Comparison of ENCODE assay signal across 10 mouse cellular contexts in genomic region chr10:25295836-25296235, GRCm38 (mm10). TPM values are rescaled to one million over a fixed set of nuclear protein-coding genes. Genes with fewer than 3 reads are reported as not detected.
DNase-seq lines count a peak whose midpoint lies in the region; ATAC-seq and TF ChIP-seq lines count a peak whose summit lies in the region.
"Had no signal": no experiment of that assay in that cellular context is flagged by ENCODE, and none has a peak within 500 bp of the region (broad histone marks: within the 10 kb centered on the region; RNA-seq: fewer than 3 reads in every experiment).

No protein-coding gene starts in this region.

- no peaks in the 10 kb centered on the region for H3K9me3 ChIP-seq in kidney, postnatal 0 days (replicated peaks; ENCODE audit: low read length)
- no peaks in the 10 kb centered on the region for H3K9me3 ChIP-seq in stomach, embryonic 15.5 days
- H3K9me3 ChIP-seq: hindbrain, embryonic 13.5 days had no signal

- H3K4me3 ChIP-seq in kidney, postnatal 0 days (replicated peaks; ENCODE audit: low read depth, low read length) = no peak overlapping the region
- H3K4me3 ChIP-seq in testis, adult 2 months (ENCODE audit: control insufficient read depth, low read depth, low read length) = no peak overlapping the region
- H3K4me3 ChIP-seq in stomach, embryonic 15.5 days (replicated peaks) = no peak overlapping the region

- H3K27me3 ChIP-seq in kidney, postnatal 0 days (ENCODE audit: insufficient read depth, low read length) = no peaks in the 10 kb centered on the region
- H3K27me3 ChIP-seq in testis, adult 2 months (ENCODE audit: control insufficient read depth, insufficient read depth, low read length) = no peaks in the 10 kb centered on the region
- no peaks in the 10 kb centered on the region for H3K27me3 ChIP-seq in stomach, embryonic 15.5 days (replicated peaks)
- H3K27me3 ChIP-seq: hindbrain, embryonic 13.5 days had no signal

- no peak for ATAC-seq in kidney, postnatal 0 days (replicated peaks; ENCODE audit: low FRiP score, low read depth)
- ATAC-seq in stomach, embryonic 15.5 days (ENCODE audit: insufficient read depth, low FRiP score, low read depth) = no peak

- TF ChIP-seq CTCF in kidney, postnatal 0 days (IDR thresholded peaks at IDR 0.05; ENCODE audit: low read depth) = no peak
- TF ChIP-seq CTCF in testis, adult 2 months (IDR thresholded peaks at IDR 0.05; ENCODE audit: control insufficient read depth, insufficient read depth, insufficient replicate concordance, low read depth, low read length) = no peak

- DNase-seq in heart, adult 11 months = peak; percentile 82
- no peak for DNase-seq in heart, adult 9 months (ENCODE audit: low spot score in 2 of 2)
- DNase-seq in kidney, postnatal 0 days (ENCODE audit: low spot score) = no peak
- no peak for DNase-seq in kidney, adult 9 months
- no peak for DNase-seq in testis, postnatal 10 days (ENCODE audit: low spot score)
- no peak for DNase-seq in gastrocnemius, postnatal 10 days
- DNase-seq: adrenal gland, postnatal 25 days had no signal

- no peak overlapping the region for H3K9ac ChIP-seq in kidney, postnatal 0 days (ENCODE audit: low read depth, low read length)
- H3K9ac ChIP-seq in stomach, embryonic 15.5 days = no peak overlapping the region

- 0 out of 2 replicates have a peak overlapping the region, but pooled peaks have one; percentile 25 for H3K27ac ChIP-seq in kidney, postnatal 0 days
- H3K27ac ChIP-seq in testis, adult 2 months (ENCODE audit: control insufficient read depth, insufficient read depth, low read depth, low read length) = peak overlapping the region; percentile 41; the same call in 1 of the 2 replicates
- 0 out of 2 replicates have a peak overlapping the region, but pooled peaks have one; percentile 28 for H3K27ac ChIP-seq in stomach, embryonic 15.5 days

- no peaks in the 10 kb centered on the region for H3K36me3 ChIP-seq in kidney, postnatal 0 days (ENCODE audit: insufficient read depth, low read length)
- H3K36me3 ChIP-seq in testis, adult 2 months (ENCODE audit: control insufficient read depth, insufficient read depth, low read length) = no peaks in the 10 kb centered on the region
- H3K36me3 ChIP-seq in stomach, embryonic 15.5 days = no peaks in the 10 kb centered on the region
- H3K36me3 ChIP-seq: hindbrain, embryonic 13.5 days had no signal

- peaks cover 12% of the 10 kb centered on the region; the same call in 1 of the 2 replicates for H3K4me1 ChIP-seq in kidney, postnatal 0 days (replicated peaks; ENCODE audit: insufficient read depth, low read length)
- peaks cover 5% of the 10 kb centered on the region for H3K4me1 ChIP-seq in testis, adult 2 months (ENCODE audit: control insufficient read depth, insufficient read depth, low read length)
- peaks cover 16% of the 10 kb centered on the region for H3K4me1 ChIP-seq in stomach, embryonic 15.5 days

- TF ChIP-seq POLR2A in testis, adult 2 months (IDR thresholded peaks at IDR 0.05; ENCODE audit: control insufficient read depth, low read depth, low read length) = no peak

- peak overlapping the region; percentile 63 for H3K4me2 ChIP-seq in kidney, postnatal 0 days (ENCODE audit: low read length)
- H3K4me2 ChIP-seq in stomach, embryonic 15.5 days = no peak overlapping the region

- 79% methylated on average over 9 of the region's 9 CpGs for WGBS in kidney, postnatal 0 days
- WGBS in stomach, embryonic 15.5 days = 76% methylated on average over 9 of the region's 9 CpGs

RNA-seq across cellular contexts. Expression of gene Akap7, which starts 11.8 kb away (rescaled TPM):
- polyA plus RNA-seq in kidney, postnatal 0 days (2015; fragmentation: Nextera tagmentation; extraction: Ambion mirVana) = 33.2 and 40.3 TPM in 2 replicates
- 9.3 and 9.4 TPM in 2 replicates for polyA plus RNA-seq in testis, adult 2 months (2012; rRNA removed)
- polyA plus RNA-seq in stomach, embryonic 15.5 days (2015; fragmentation: Nextera tagmentation; extraction: Ambion mirVana) = 29.1 and 30.9 TPM in 2 replicates
- 10 to 100 TPM; 47.9 to 58.8 TPM for total RNA-seq in gastrocnemius, postnatal 10 days (2021)
